In genomic region chr11:49078719-49079118, GRCm38 (mm10) we compare ENCODE assay signal across 30 mouse cellular contexts. TPM values are rescaled to one million over a fixed set of nuclear protein-coding genes. Genes with fewer than 3 reads are reported as not detected.
DNase-seq lines count a peak whose midpoint lies in the region; ATAC-seq lines count a peak whose summit lies in the region.
"Had no signal": no experiment of that assay in that cellular context is flagged by ENCODE, and none has a peak within 500 bp of the region (broad histone marks: within the 10 kb centered on the region; RNA-seq: fewer than 3 reads in every experiment).

No protein-coding gene starts in this region.

- no peak overlapping the region for H3K9ac ChIP-seq in intestine, embryonic 16.5 days (ENCODE audit: low read depth, low read length)
- H3K9ac ChIP-seq: embryonic facial prominence, embryonic 13.5 days; embryonic facial prominence, embryonic 15.5 days; forebrain, embryonic 12.5 days had no signal

- no peaks in the 10 kb centered on the region for H3K9me3 ChIP-seq in megakaryocyte, embryonic 14.5 days
- no peaks in the 10 kb centered on the region for H3K9me3 ChIP-seq in intestine, embryonic 16.5 days (ENCODE audit: control insufficient read depth, low read length)
- H3K9me3 ChIP-seq: embryonic facial prominence, embryonic 13.5 days; embryonic facial prominence, embryonic 15.5 days; forebrain, embryonic 10.5 days; forebrain, embryonic 12.5 days; G1E had no signal

- intact Hi-C loops in heart, postnatal 25 days (cut with DNase I), result loop anchor here (1.0 kb wide), 1 partner anchor 156 kb away; no protein-coding TSS in a partner anchor

- peaks cover 83% of the 10 kb centered on the region for H3K4me1 ChIP-seq in megakaryocyte, embryonic 14.5 days
- H3K4me1 ChIP-seq in intestine, embryonic 16.5 days (ENCODE audit: control insufficient read depth, insufficient read depth, low read length), result 0 out of 2 replicates have a peak, but pooled peaks cover 2% of the 10 kb centered on the region
- H3K4me1 ChIP-seq: embryonic facial prominence, embryonic 13.5 days; embryonic facial prominence, embryonic 15.5 days; forebrain, embryonic 10.5 days; forebrain, embryonic 12.5 days had no signal

- ATAC-seq in megakaryocyte, adult 5-6 weeks (ENCODE audit: poor library complexity, severe bottlenecking), result no peak
- peak; percentile 57 for ATAC-seq in intestine, embryonic 16.5 days
- ATAC-seq: CD4-positive, CD25-positive, alpha-beta regulatory T cell, adult 4 months; forebrain, embryonic 14.5 days; forebrain, embryonic 16.5 days had no signal

- DNase-seq in heart, adult 11 months, result peak; percentile 42
- DNase-seq in heart, postnatal 25 days (ENCODE audit: low spot score), result no peak
- DNase-seq in right cerebral cortex, postnatal 10 days (ENCODE audit: low spot score in 2 of 2), result no peak
- DNase-seq in frontal cortex, adult 2 months (ENCODE audit: extremely low spot score in 1 of 2, low spot score in 1 of 2), result no peak
- DNase-seq: adrenal gland, adult 2 months; adrenal gland, postnatal 10 days; adrenal gland, postnatal 25 days; B cell, adult 2 months; cerebellum, adult 11 months; cerebellum, adult 2 months; cerebellum, adult 9-10 months; cerebellum, postnatal 14 days; cerebellum, postnatal 36 days; embryo, embryonic 11 days had no signal

- no peaks in the 10 kb centered on the region for H3K27me3 ChIP-seq in megakaryocyte, embryonic 14.5 days (replicated peaks)
- H3K27me3 ChIP-seq in intestine, embryonic 16.5 days (replicated peaks; ENCODE audit: control insufficient read depth, insufficient read depth, low read length), result no peaks in the 10 kb centered on the region
- H3K27me3 ChIP-seq: CH12.LX; embryonic facial prominence, embryonic 13.5 days; embryonic facial prominence, embryonic 15.5 days; forebrain, embryonic 12.5 days had no signal

- peak overlapping the region; percentile 91 for H3K4me3 ChIP-seq in megakaryocyte, embryonic 14.5 days (replicated peaks)
- no peak overlapping the region for H3K4me3 ChIP-seq in intestine, embryonic 16.5 days (ENCODE audit: low read length)
- H3K4me3 ChIP-seq: embryonic facial prominence, embryonic 13.5 days; embryonic facial prominence, embryonic 15.5 days; erythroblast, embryonic 14.5 days; forebrain, embryonic 10.5 days; forebrain, embryonic 12.5 days had no signal

- WGBS in intestine, embryonic 16.5 days, result 56% methylated on average over 3 of the region's 3 CpGs

- no peak overlapping the region for H3K4me2 ChIP-seq in intestine, embryonic 16.5 days (ENCODE audit: low read depth, low read length)
- H3K4me2 ChIP-seq: embryonic facial prominence, embryonic 13.5 days; embryonic facial prominence, embryonic 15.5 days; forebrain, embryonic 12.5 days had no signal

- H3K36me3 ChIP-seq in megakaryocyte, embryonic 14.5 days (replicated peaks; ENCODE audit: low read length), result peaks cover 7% of the 10 kb centered on the region
- H3K36me3 ChIP-seq in intestine, embryonic 16.5 days (ENCODE audit: control insufficient read depth, insufficient read depth, low read length), result no peaks in the 10 kb centered on the region
- H3K36me3 ChIP-seq: embryonic facial prominence, embryonic 13.5 days; embryonic facial prominence, embryonic 15.5 days; forebrain, embryonic 10.5 days; forebrain, embryonic 12.5 days; G1E had no signal

- no peak overlapping the region for H3K27ac ChIP-seq in intestine, embryonic 16.5 days (ENCODE audit: low read length)
- H3K27ac ChIP-seq: embryonic facial prominence, embryonic 13.5 days; embryonic facial prominence, embryonic 15.5 days; forebrain, embryonic 10.5 days; forebrain, embryonic 12.5 days had no signal

RNA-seq across cellular contexts. Expression of gene Ifi47, which starts 2.3 kb away (rescaled TPM):
- total RNA-seq in heart, postnatal 25 days (2021), result 1 to 10 TPM; 1.3 to 3.0 TPM
- polyA plus RNA-seq in megakaryocyte, embryonic 14.5 days (2012; ENCODE audit: insufficient read depth, low replicate concordance), result 6.0 and 6.4 TPM in 2 replicates
- total RNA-seq in megakaryocyte, adult 5-6 weeks (2015), result 92.4 and 108 TPM in 2 replicates
- 39.4 and 46.3 TPM in 2 replicates for total RNA-seq in megakaryocyte, adult 5-6 weeks (2017)
- polyA plus RNA-seq in intestine, embryonic 16.5 days (2015; fragmentation: Nextera tagmentation; extraction: Ambion mirVana), result 3.2 and 3.6 TPM in 2 replicates
- polyA plus RNA-seq in frontal cortex, adult 2 months (2012; rRNA removed), result 1.7 and 2.0 TPM in 2 replicates
- polyA plus RNA-seq: erythroblast, embryonic 14.5 days had no signal

RNA-seq across cellular contexts. Expression of gene Tgtp2, which starts 14.7 kb away (rescaled TPM):
- total RNA-seq in heart, postnatal 25 days (2021), result 1 to 10 TPM in 1 of 2 experiments, under 1 TPM in 1; 0.55 to 1.7 TPM
- polyA plus RNA-seq in megakaryocyte, embryonic 14.5 days (2012; ENCODE audit: insufficient read depth, low replicate concordance), result 0.45 TPM in 1 of 2 replicates, not detected in the other
- total RNA-seq in megakaryocyte, adult 5-6 weeks (2015), result 12.4 and 17.6 TPM in 2 replicates
- total RNA-seq in megakaryocyte, adult 5-6 weeks (2017), result 30.2 and 39.3 TPM in 2 replicates
- 0.86 and 1.0 TPM in 2 replicates for polyA plus RNA-seq in intestine, embryonic 16.5 days (2015; fragmentation: Nextera tagmentation; extraction: Ambion mirVana)
- polyA plus RNA-seq in frontal cortex, adult 2 months (2012; rRNA removed), result 1.4 and 1.6 TPM in 2 replicates
- polyA plus RNA-seq: embryonic facial prominence, embryonic 11.5 days; erythroblast, embryonic 14.5 days; forebrain, embryonic 10.5 days; forebrain, embryonic 12.5 days; forebrain, embryonic 16.5 days had no signal

RNA-seq across cellular contexts. Expression of gene 9930111J21Rik2, which starts 27.7 kb away (rescaled TPM):
- total RNA-seq in heart, postnatal 25 days (2021), result 1 to 10 TPM; 5.6 to 7.0 TPM
- 0.57 TPM in 1 of 2 replicates, not detected in the other for polyA plus RNA-seq in megakaryocyte, embryonic 14.5 days (2012; ENCODE audit: insufficient read depth, low replicate concordance)
- 180 and 184 TPM in 2 replicates for total RNA-seq in megakaryocyte, adult 5-6 weeks (2015)
- 161 and 172 TPM in 2 replicates for total RNA-seq in megakaryocyte, adult 5-6 weeks (2017)
- 0.65 and 0.87 TPM in 2 replicates for polyA plus RNA-seq in intestine, embryonic 16.5 days (2015; fragmentation: Nextera tagmentation; extraction: Ambion mirVana)
- polyA plus RNA-seq in frontal cortex, adult 2 months (2012; rRNA removed), result 1.3 TPM in 2 replicates
- polyA plus RNA-seq: erythroblast, embryonic 14.5 days had no signal

RNA-seq across cellular contexts. Expression of gene Olfr1396, which starts 36.0 kb away (rescaled TPM):
- 1 to 10 TPM; 1.3 to 1.7 TPM for total RNA-seq in heart, postnatal 25 days (2021)
- not detected in 2 replicates for polyA plus RNA-seq in megakaryocyte, embryonic 14.5 days (2012; ENCODE audit: insufficient read depth, low replicate concordance)
- total RNA-seq in megakaryocyte, adult 5-6 weeks (2015), result not detected in 2 replicates
- not detected in 2 replicates for total RNA-seq in megakaryocyte, adult 5-6 weeks (2017)
- not detected in 2 replicates for polyA plus RNA-seq in intestine, embryonic 16.5 days (2015; fragmentation: Nextera tagmentation; extraction: Ambion mirVana)
- polyA plus RNA-seq in frontal cortex, adult 2 months (2012; rRNA removed), result not detected in 2 replicates
- total RNA-seq: CH12.LX; common myeloid progenitor, adult 5-6 weeks had no signal
- polyA plus RNA-seq: brain, embryonic 14.5 days; cerebellum, adult 2 months; embryonic facial prominence, embryonic 11.5 days; embryonic facial prominence, embryonic 13.5 days; erythroblast, embryonic 14.5 days; forebrain, embryonic 10.5 days; forebrain, embryonic 12.5 days; forebrain, embryonic 14.5 days; forebrain, embryonic 16.5 days; G1E had no signal
